Mouse (Mus musculus) left cerebral cortex, adult 18-20 months (tissue): ENCODE measurements at regions not wholly inside any gene's neighbourhood (a gene's known extent, or its start where the extent isn't known, plus 50 kb on each side); places are given as distances from the start of the nearest gene placed in this dataset.
A peak's percentile ranks its signal among the peaks of the same experiment; 100 is the strongest.

Experiments used
- DNase-seq, 2 experiments: peaks; one replicate each; pipeline ENCODE4 v3.0.0; 2021 to 2022; ENCODE audit warnings: low spot score in 2 of 2, mixed read lengths in 1 of 2

DNA sequence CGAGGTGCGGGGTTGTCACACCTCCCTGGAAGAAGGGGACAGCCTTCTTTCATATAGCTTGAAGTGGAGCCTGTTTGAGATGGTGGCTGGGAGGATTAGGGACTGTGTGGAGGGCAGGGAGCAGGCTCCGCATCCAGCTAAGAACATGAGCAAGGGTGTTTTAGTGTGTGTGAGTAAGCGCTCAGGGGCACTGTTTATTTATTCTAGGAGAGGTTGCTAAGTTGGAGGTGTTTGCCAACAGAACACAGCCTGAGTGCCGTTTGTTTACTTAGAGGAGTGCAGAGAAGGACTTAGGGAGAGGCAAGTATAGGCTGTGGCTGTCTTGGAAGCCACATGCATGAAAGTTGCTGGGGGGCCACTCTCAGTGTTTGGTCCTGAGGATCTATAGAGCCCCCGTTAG lies 61.2 kb upstream of the Cdon start:
- no peak for DNase-seq

DNA sequence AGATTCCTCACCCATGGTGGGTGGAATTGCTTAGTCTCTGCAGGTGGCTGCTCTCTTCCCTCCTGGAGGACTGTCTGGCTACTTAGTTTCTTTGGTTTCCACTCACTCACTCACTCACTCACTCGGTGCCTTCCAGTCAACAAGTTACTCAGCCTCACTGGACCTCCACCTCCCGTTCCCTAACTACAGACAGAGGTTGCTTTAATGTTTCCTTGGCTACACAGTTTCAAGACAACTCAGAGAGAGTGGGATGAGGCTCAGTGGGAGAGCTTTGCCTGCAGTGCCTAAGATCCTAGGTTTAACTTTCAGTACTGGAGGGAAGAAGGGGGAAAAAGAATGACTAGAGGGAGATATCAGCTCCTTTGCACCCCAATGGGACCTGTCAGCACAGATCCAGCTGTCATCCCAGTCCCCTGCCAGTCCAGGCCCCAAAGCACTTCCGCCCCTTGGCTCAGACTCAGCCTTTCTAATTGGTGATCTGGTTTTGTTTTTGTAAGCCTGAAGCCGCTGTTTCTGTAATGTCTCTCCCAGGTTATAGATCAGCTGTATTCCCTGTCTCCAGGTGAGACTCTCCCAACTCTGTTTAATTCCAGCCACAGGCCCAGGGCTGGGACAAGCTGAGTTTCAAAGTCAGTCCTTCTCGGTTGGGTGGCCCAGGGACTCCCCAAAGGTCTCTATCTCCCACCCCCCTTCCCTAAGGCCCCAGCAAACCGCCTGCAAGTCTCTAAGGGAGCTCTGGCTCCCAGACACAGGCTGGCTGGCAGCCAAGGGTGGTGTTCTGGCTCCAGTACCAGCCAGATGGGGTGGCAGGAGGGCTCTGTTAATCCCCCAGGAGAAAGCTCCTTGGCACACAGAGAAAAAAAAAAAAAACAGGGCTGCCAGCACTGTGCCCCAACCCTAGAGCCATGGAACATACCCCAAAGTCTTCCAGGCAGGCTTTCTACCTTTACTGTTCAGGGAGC lies 60.5 kb upstream of the Cdon start:
- DNase-seq = peak; percentile 9 to 36

DNA sequence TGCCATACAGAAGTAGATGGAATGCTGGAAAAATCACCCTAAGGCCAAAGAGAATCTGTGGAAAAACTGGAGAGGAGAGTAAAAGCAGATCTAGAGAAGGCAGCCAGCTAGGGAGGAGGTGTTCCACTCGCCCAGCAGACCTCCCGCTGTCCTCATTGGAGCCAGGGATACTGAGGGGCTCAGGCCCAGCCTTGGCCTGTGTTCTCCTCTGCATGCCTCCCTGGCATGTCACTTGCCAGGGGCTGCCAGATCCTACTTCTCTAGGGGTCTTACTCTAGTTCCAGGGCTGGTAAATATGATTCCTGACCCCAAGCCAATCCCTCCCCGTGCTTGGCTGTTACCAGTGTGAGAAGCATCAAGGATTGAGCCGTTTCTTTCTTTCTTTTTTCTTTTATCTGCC lies 59.5 kb upstream of the Cdon start:
- no peak for DNase-seq

DNA sequence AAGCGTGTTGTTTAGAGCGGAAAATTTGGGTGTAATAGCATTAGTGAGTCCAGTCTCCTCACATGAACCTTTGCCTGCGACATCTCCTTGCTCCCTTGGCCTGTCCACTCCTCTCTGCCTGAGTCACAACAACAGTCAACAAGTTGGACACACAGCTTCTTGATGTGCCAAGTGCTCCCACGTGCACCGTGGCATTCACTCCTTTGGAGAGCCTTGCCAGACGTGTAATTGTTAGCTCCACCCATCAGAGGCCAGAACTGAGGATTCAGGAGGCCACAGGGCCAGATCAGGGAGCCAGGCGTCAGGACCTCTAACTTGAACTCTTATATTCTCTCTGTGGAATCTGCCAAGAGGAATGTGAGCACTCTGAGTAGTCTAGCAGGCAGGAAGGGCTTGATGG lies 58.7 kb upstream of the Cdon start:
- no peak for DNase-seq

DNA sequence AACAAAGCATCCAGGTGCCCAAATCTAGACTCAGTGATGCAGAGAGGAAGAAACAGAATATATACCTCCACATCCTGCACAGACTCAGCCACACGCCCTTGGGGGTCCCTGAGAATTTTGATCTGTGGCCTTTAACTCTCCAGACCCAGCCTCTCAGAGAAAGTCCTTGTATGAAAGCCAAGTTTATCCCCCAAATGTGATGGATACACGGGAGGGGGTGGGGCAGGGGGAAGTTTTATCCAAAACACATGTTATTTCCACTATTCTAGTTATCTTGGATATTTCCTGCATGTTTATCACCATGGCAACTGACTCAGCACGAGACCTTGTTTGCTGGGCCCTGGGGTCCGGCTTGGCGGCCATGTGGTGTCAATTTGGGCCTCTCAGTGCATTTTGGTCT lies 57.8 kb upstream of the Cdon start:
- no peak for DNase-seq

DNA sequence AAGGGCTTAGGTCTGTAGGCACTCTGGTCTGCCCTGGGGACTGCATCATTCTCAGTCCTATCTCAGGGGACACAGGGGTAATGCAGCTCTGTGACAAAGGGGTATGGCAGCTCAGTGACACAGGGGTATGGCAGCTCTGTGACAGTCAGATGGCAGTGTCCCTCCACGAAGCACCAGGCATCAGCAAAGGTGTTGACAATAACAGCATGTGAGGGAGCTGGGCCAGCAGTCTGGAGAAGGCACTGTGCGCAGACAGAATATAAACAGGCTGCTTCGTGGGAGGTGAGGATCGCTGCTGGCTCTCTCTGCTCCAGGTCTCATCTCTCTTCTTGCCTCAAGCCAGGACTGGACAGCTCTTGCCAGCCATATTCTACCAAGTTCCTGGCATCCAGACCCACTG lies 57.0 kb upstream of the Cdon start:
- DNase-seq = peak; percentile 13 to 32

DNA sequence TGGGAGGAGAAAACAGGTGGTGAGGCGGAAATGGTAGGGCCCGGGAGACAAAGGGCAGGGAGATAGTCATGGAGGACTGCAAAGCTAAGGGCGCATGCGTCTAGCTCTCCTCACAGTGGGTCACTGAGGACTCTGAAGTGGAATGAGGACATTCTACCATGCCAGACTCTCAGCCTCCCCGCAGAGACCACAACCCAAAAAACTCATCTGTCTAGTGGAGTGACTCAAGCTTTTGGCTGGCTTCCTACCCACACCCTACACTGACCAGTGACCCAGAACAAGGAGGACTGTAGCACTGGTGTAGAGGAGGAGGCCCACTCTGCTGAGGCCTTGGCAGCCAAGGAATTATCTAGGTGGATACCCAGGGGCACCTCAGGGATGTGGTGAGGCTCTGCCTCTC lies 55.0 kb upstream of the Cdon start:
- DNase-seq = no peak

DNA sequence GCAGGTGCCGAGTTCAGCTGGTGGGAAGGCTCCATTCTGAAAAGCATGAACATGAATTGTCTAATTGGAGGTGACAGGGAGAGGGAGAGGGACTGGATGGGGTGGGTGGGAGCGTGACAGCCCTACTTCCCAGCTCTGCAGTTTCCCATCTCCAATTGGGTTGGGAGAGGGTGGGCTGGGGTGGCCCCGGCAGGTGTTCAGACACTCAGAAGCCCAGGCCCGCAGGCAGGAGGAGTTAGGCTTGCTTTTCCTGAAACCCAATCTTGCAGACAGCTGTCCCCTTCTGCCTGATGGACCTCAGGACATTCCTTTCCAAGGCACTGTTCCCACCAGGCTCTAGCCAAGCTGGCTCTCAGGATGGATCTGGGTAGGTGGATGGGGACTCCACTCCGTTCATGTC lies 51.9 kb upstream of the Cdon start:
- DNase-seq = no peak

DNA sequence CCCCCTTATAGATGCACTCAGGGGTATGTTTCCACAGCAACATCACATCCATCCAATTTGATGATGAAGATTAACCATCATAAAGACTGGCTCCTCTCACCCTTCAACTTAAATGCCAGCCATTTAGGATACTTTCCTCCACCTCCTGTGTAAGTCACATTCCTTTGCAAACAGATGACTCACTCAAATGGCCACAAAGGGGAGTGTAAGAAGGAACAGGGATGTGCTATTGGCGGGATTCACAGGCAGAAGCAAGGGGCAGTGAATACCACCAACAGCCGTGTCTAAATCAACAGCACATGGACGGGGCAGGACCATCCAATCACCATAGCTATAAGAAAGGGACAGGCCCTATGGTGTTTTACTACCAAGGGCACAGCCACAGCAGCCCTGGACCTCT lies 50.9 kb upstream of the Cdon start:
- no peak for DNase-seq

DNA sequence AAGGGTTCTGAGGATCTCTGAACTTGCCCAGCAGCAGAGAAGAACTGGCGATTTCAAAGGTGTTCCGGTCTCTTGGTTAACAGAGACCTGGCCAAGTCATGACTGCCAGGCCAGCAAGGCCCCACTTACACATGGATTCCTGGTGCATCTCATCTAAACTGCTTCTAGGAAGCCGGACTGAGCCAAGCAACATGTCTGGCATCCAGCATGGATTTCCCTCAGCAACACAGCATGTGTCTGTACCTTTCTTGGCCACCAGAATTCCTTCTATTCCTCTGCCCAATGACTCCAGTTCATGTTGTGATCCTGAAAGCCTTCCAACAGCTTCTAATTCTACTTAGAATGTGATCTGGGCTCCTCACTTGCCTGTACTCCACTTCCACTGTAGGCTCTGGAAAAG lies 50.0 kb upstream of the Cdon start:
- no peak for DNase-seq
